In genomic region chr7:98703365-98703881, GRCm38 (mm10) we compare ENCODE assay signal across 7 mouse cellular contexts. TPM values are rescaled to one million over a fixed set of nuclear protein-coding genes. Genes with fewer than 3 reads are reported as not detected.
DNase-seq lines count a peak whose midpoint lies in the region.

No protein-coding gene starts in this region.

- peak; percentile 55 to 56 for DNase-seq in B cell, adult 2 months
- DNase-seq in ES-CJ7 (ENCODE audit: low read depth, low spot score): peak; percentile 31
- DNase-seq in cerebellum, adult 8-10 months: peak; percentile 37
- DNase-seq in frontal cortex, postnatal 10 days (ENCODE audit: low spot score in 2 of 2): peak; percentile 27 to 45
- peak; percentile 38 for DNase-seq in kidney, adult 9 months
- DNase-seq in spleen, postnatal 10 days (ENCODE audit: low spot score in 2 of 2): peak; percentile 49 to 59

- no peak overlapping the region for H3K27ac ChIP-seq in macrophage

- 0% methylated on average over 38 of the region's 38 CpGs for WGBS in macrophage (ENCODE audit: missing documents)

- peaks cover 50% of the 10 kb centered on the region for H3K79me2 ChIP-seq in macrophage (ENCODE audit: inconsistent target)

- H3K36me3 ChIP-seq in macrophage (ENCODE audit: inconsistent target): no peaks in the 10 kb centered on the region

- peak overlapping the region; percentile 64 for H3K4me3 ChIP-seq in macrophage (ENCODE audit: inconsistent target)

RNA-seq across cellular contexts. Expression of gene Thap12, which starts 0.5 kb away (rescaled TPM):
- total RNA-seq in macrophage (2018; cell fraction: chromatin; rRNA removed): 10 to 100 TPM in 11 of 26 experiments, 1 to 10 TPM in 15; 2.8 to 19.4 (median 7.9) TPM
- 10 to 100 TPM in 25 of 26 experiments, 1 to 10 TPM in 1; 9.9 to 31.1 (median 19.1) TPM for total RNA-seq in macrophage (2018; cell fraction: cytosol; rRNA removed)
- 10 to 100 TPM in 18 of 26 experiments, 1 to 10 TPM in 8; 6.1 to 27.1 (median 10.9) TPM for total RNA-seq in macrophage (2018; cell fraction: nucleus; rRNA removed)
- polyA plus RNA-seq in macrophage (2018): 17.1 to 29.0 TPM (median 25.8 TPM) in 3 replicates

RNA-seq across cellular contexts. Expression of gene Emsy, which starts 46.8 kb away (rescaled TPM):
- 100 to 1,000 TPM in 10 of 26 experiments, 10 to 100 TPM in 16; 18.3 to 144 (median 88.4) TPM for total RNA-seq in macrophage (2018; cell fraction: chromatin; rRNA removed)
- total RNA-seq in macrophage (2018; cell fraction: cytosol; rRNA removed): 10 to 100 TPM in 22 of 26 experiments, 1 to 10 TPM in 4; 4.3 to 22.1 (median 15.1) TPM
- total RNA-seq in macrophage (2018; cell fraction: nucleus; rRNA removed): 100 to 1,000 TPM in 1 of 26 experiments, 10 to 100 TPM in 25; 11.6 to 110 (median 45.6) TPM
- 10.4 to 23.6 TPM (median 14.0 TPM) in 3 replicates for polyA plus RNA-seq in macrophage (2018)
